Mouse (Mus musculus) G1E (cell line): Measurements from ENCODE around the gene Kat8.

Experiments
- CTCF ChIP-seq: IDR thresholded peaks from 2 replicates; pipeline ENCODE4 v1.5.1; 2012; ENCODE audit warnings: low read depth, low read length, inconsistent platforms, mixed read lengths
- GATA1 ChIP-seq: IDR thresholded peaks from 2 replicates; pipeline ENCODE4 v1.6.1; 2012; ENCODE audit warnings: borderline replicate concordance, low read length, inconsistent platforms, mixed read lengths
- GATA2 ChIP-seq: IDR thresholded peaks from 2 replicates; pipeline ENCODE4 v1.6.1; 2012; ENCODE audit warnings: low read depth, low read length, inconsistent platforms, borderline replicate concordance
- POLR2AphosphoS5 ChIP-seq: IDR thresholded peaks from 2 replicates; pipeline ENCODE4 v1.6.1; 2012; ENCODE audit warnings: low read depth, low read length, inconsistent platforms; ENCODE audit not compliant: insufficient replicate concordance
- TAL1 ChIP-seq: conservative IDR thresholded peaks from 2 replicates; pipeline ENCODE4 v1.6.1; 2012; ENCODE audit warnings: low read depth, low read length, inconsistent platforms, mixed read lengths

DNA sequence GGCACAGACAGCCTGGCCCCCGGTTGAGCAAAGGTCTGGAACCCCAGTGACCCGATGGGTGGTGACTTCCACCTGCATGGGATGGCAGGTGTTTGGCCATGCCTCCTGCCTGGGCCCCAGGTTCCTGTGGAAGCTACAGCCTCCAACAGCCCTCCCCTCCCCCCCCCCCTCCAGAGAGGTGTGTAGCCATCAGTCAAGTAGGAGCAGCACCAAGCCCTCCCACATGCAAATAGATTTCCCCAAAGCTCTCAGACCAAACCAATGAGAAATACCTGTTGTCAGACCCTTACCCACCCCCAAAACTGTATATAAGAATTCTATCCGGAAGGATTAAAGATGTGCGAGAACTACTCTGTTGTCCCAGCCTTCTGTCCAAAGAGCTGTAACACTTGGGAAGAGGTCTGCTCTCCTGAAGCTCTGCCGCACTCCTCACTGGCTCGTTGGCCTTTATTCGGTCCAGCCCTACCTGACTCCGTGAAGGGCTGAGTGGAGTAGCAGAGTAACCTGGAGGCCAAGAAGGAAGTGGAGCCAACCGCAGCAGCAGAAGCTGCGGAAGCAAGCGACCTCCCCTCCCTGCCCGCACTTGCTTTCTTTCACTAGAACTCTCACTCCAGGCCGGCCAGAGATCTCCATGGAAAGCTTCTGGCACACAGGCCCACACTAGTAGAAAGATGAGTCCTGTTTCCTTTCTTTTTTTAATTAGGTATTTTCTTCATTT, 40.7 kb downstream of the Kat8 start:
- TF ChIP-seq CTCF (no peak), GATA1 (no peak), POLR2AphosphoS5 (no peak), TAL1 (no peak), GATA2 (no peak)
